13 mouse cellular contexts compared by ENCODE assay signal in the genomic region with DNA sequence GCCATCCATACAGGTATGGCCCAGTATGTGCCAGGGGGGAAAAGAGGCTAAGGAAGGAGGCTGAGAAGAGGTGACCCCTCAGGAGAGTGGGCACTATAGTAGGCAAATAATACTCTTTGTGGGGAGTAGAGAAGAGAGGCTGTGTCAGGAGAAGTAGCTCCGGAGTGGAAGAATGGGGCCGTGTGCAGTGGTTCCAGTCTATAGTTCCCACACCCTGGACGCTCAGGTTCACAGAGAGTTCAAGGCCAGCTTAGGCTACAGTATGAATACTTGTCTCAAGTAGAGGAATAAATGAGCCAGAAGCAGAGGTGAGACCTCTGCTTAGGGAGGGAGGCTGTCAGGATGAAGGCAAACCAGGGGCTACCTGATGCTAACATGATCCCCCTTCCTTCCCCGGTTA. TPM values are rescaled to one million over a fixed set of nuclear protein-coding genes. Genes with fewer than 3 reads are reported as not detected.
DNase-seq lines count a peak whose midpoint lies in the region; ATAC-seq and TF ChIP-seq lines count a peak whose summit lies in the region.
"Had no signal": no experiment of that assay in that cellular context is flagged by ENCODE, and none has a peak within 500 bp of the region (broad histone marks: within the 10 kb centered on the region; RNA-seq: fewer than 3 reads in every experiment).

No protein-coding gene starts in this region.

- no peak for TF ChIP-seq POLR2A in kidney, adult 2 months (IDR thresholded peaks at IDR 0.05; ENCODE audit: low read depth, low read length)

- peaks cover 9% of the 10 kb centered on the region; the same call in 1 of the 2 replicates for H3K4me1 ChIP-seq in kidney, adult 2 months (ENCODE audit: control insufficient read depth, insufficient read depth, low read length)
- H3K4me1 ChIP-seq in midbrain, embryonic 10.5 days, result peaks cover 56% of the 10 kb centered on the region
- H3K4me1 ChIP-seq in midbrain, embryonic 16.5 days (ENCODE audit: control insufficient read depth, insufficient read depth, low read length), result peaks cover 38% of the 10 kb centered on the region
- peaks cover 32% of the 10 kb centered on the region for H3K4me1 ChIP-seq in embryonic facial prominence, embryonic 13.5 days
- H3K4me1 ChIP-seq in midbrain, postnatal 0 days (ENCODE audit: insufficient read depth, low read length), result peaks cover 22% of the 10 kb centered on the region; the same call in 1 of the 2 replicates

- no peak for TF ChIP-seq CTCF in kidney, adult 2 months (conservative IDR thresholded peaks at IDR 0.05; ENCODE audit: insufficient read depth, insufficient read length, low read depth, low read length)
- TF ChIP-seq CTCF in midbrain, postnatal 0 days (IDR thresholded peaks at IDR 0.05), result no peak

- WGBS in kidney, adult 2 months, result 59% methylated on average over 4 of the region's 4 CpGs
- 63% methylated on average over 4 of the region's 4 CpGs for WGBS in midbrain, embryonic 10.5 days
- WGBS in midbrain, embryonic 16.5 days, result 61% methylated on average over 4 of the region's 4 CpGs
- 61% methylated on average over 4 of the region's 4 CpGs for WGBS in embryonic facial prominence, embryonic 13.5 days
- WGBS in midbrain, postnatal 0 days, result 72% methylated on average over 4 of the region's 4 CpGs

- H3K27ac ChIP-seq in kidney, adult 2 months (ENCODE audit: insufficient read depth, low read depth, low read length), result peak overlapping the region; percentile 61
- peak overlapping the region; percentile 99; the same call in 1 of the 2 replicates for H3K27ac ChIP-seq in midbrain, embryonic 10.5 days (replicated peaks)
- H3K27ac ChIP-seq in midbrain, embryonic 16.5 days (ENCODE audit: low read length), result no peak overlapping the region
- no peak overlapping the region for H3K27ac ChIP-seq in embryonic facial prominence, embryonic 13.5 days
- no peak overlapping the region for H3K27ac ChIP-seq in midbrain, postnatal 0 days (ENCODE audit: low read depth, low read length)

- H3K9me3 ChIP-seq in midbrain, embryonic 10.5 days (replicated peaks), result no peaks in the 10 kb centered on the region
- H3K9me3 ChIP-seq in midbrain, embryonic 16.5 days (replicated peaks; ENCODE audit: control insufficient read depth, low read length, poor library complexity, severe bottlenecking), result no peaks in the 10 kb centered on the region
- H3K9me3 ChIP-seq in embryonic facial prominence, embryonic 13.5 days, result no peaks in the 10 kb centered on the region
- no peaks in the 10 kb centered on the region for H3K9me3 ChIP-seq in midbrain, postnatal 0 days (ENCODE audit: low read length)
- H3K9me3 ChIP-seq: forebrain, embryonic 12.5 days had no signal

- DNase-seq in kidney, adult 2 months, result no peak
- DNase-seq in kidney, postnatal 4 days, result no peak
- DNase-seq in midbrain, embryonic 10.5 days (ENCODE audit: low spot score), result no peak
- no peak for DNase-seq in midbrain, postnatal 0 days (ENCODE audit: low spot score)
- no peak for DNase-seq in layer of hippocampus, postnatal 14 days (ENCODE audit: low spot score in 2 of 2)
- no peak for DNase-seq in gastrocnemius, postnatal 4 days (ENCODE audit: low spot score in 2 of 2)
- DNase-seq: cerebellum, adult 8-10 months; gastrocnemius, postnatal 10 days; liver, postnatal 0 days; thymus, adult 2 months had no signal

- ATAC-seq in midbrain, embryonic 16.5 days, result no peak
- no peak for ATAC-seq in embryonic facial prominence, embryonic 13.5 days (ENCODE audit: insufficient number of reproducible peaks, insufficient read depth, low FRiP score, low TSS enrichment, low read depth)
- no peak for ATAC-seq in midbrain, postnatal 0 days (ENCODE audit: low FRiP score)

- H3K4me3 ChIP-seq in kidney, adult 2 months (ENCODE audit: insufficient read depth, low read depth, low read length), result peak overlapping the region; percentile 73; the same call in 1 of the 2 replicates
- H3K4me3 ChIP-seq in midbrain, embryonic 10.5 days, result peak overlapping the region; percentile 89; the same call in 1 of the 2 replicates
- H3K4me3 ChIP-seq in midbrain, embryonic 16.5 days (ENCODE audit: low read depth, low read length), result no peak overlapping the region
- no peak overlapping the region for H3K4me3 ChIP-seq in embryonic facial prominence, embryonic 13.5 days
- no peak overlapping the region for H3K4me3 ChIP-seq in midbrain, postnatal 0 days (ENCODE audit: low read depth, low read length)

- no peak overlapping the region for H3K4me2 ChIP-seq in midbrain, embryonic 16.5 days (ENCODE audit: low read length)
- H3K4me2 ChIP-seq in embryonic facial prominence, embryonic 13.5 days, result 0 out of 2 replicates have a peak overlapping the region, but pooled peaks have one; percentile 84
- H3K4me2 ChIP-seq in midbrain, postnatal 0 days (ENCODE audit: low read depth, low read length, poor library complexity, severe bottlenecking), result peak overlapping the region; percentile 85; the same call in 1 of the 2 replicates

- no peaks in the 10 kb centered on the region for H3K27me3 ChIP-seq in kidney, adult 2 months (replicated peaks; ENCODE audit: control insufficient read depth, insufficient read depth, low read length)
- peaks cover 33% of the 10 kb centered on the region for H3K27me3 ChIP-seq in midbrain, embryonic 10.5 days (ENCODE audit: low read depth, poor library complexity, severe bottlenecking)
- no peaks in the 10 kb centered on the region for H3K27me3 ChIP-seq in midbrain, embryonic 16.5 days (ENCODE audit: control insufficient read depth, insufficient read depth, low read depth, low read length)
- H3K27me3 ChIP-seq in embryonic facial prominence, embryonic 13.5 days, result peaks cover 21% of the 10 kb centered on the region
- no peaks in the 10 kb centered on the region for H3K27me3 ChIP-seq in midbrain, postnatal 0 days (ENCODE audit: insufficient read depth, low read length)
- H3K27me3 ChIP-seq: forebrain, embryonic 12.5 days had no signal

- no peak overlapping the region for H3K9ac ChIP-seq in midbrain, embryonic 16.5 days (ENCODE audit: low read depth, low read length)
- H3K9ac ChIP-seq in embryonic facial prominence, embryonic 13.5 days, result no peak overlapping the region
- H3K9ac ChIP-seq in midbrain, postnatal 0 days (replicated peaks; ENCODE audit: low read length, poor library complexity, severe bottlenecking), result no peak overlapping the region

- no peaks in the 10 kb centered on the region for H3K36me3 ChIP-seq in kidney, adult 2 months (ENCODE audit: control insufficient read depth, insufficient read depth, low read length)
- H3K36me3 ChIP-seq in midbrain, embryonic 10.5 days, result peaks cover 39% of the 10 kb centered on the region
- peaks cover 14% of the 10 kb centered on the region for H3K36me3 ChIP-seq in midbrain, embryonic 16.5 days (ENCODE audit: control insufficient read depth, insufficient read depth, low read length)
- H3K36me3 ChIP-seq in embryonic facial prominence, embryonic 13.5 days, result peaks cover 15% of the 10 kb centered on the region
- H3K36me3 ChIP-seq in midbrain, postnatal 0 days (ENCODE audit: insufficient read depth, low read length), result peaks cover 17% of the 10 kb centered on the region

RNA-seq across cellular contexts. Expression of a gene that starts 0.4 kb away (rescaled TPM):
- 45.9 and 53.8 TPM in 2 replicates for polyA plus RNA-seq in kidney, adult 2 months (2012; rRNA removed)
- polyA plus RNA-seq in midbrain, embryonic 10.5 days (2016; fragmentation: Nextera tagmentation; extraction: Ambion mirVana), result 1.8 and 3.4 TPM in 2 replicates
- polyA plus RNA-seq in midbrain, embryonic 16.5 days (2015; fragmentation: Nextera tagmentation; extraction: Ambion mirVana), result 0.57 and 1.5 TPM in 2 replicates
- polyA plus RNA-seq in embryonic facial prominence, embryonic 13.5 days (2015; fragmentation: Nextera tagmentation; extraction: Ambion mirVana), result 1.5 and 1.6 TPM in 2 replicates
- total RNA-seq in midbrain, postnatal 0 days (2014; rRNA removed), result 2.8 and 3.8 TPM in 2 replicates
- polyA plus RNA-seq in midbrain, postnatal 0 days (2015; fragmentation: Nextera tagmentation; extraction: Ambion mirVana), result 0.52 and 1.5 TPM in 2 replicates
- total RNA-seq in layer of hippocampus, postnatal 14 days (2021), result 1 to 10 TPM; 1.2 to 1.3 TPM
- total RNA-seq in gastrocnemius, postnatal 4 days (2021), result 1 to 10 TPM in 1 of 2 experiments, under 1 TPM in 1; 0.57 to 1.5 TPM

RNA-seq across cellular contexts. Expression of a gene that starts 2.4 kb away (rescaled TPM):
- 257 and 283 TPM in 2 replicates for polyA plus RNA-seq in kidney, adult 2 months (2012; rRNA removed)
- 238 TPM in 2 replicates for polyA plus RNA-seq in midbrain, embryonic 10.5 days (2016; fragmentation: Nextera tagmentation; extraction: Ambion mirVana)
- polyA plus RNA-seq in midbrain, embryonic 16.5 days (2015; fragmentation: Nextera tagmentation; extraction: Ambion mirVana), result 145 and 150 TPM in 2 replicates
- 182 and 212 TPM in 2 replicates for polyA plus RNA-seq in embryonic facial prominence, embryonic 13.5 days (2015; fragmentation: Nextera tagmentation; extraction: Ambion mirVana)
- 101 and 108 TPM in 2 replicates for total RNA-seq in midbrain, postnatal 0 days (2014; rRNA removed)
- polyA plus RNA-seq in midbrain, postnatal 0 days (2015; fragmentation: Nextera tagmentation; extraction: Ambion mirVana), result 176 and 189 TPM in 2 replicates
- 10 to 100 TPM; 91.1 to 99.9 TPM for total RNA-seq in layer of hippocampus, postnatal 14 days (2021)
- 10 to 100 TPM; 80.7 to 95.1 TPM for total RNA-seq in gastrocnemius, postnatal 4 days (2021)

RNA-seq across cellular contexts. Expression of a gene that starts 14.3 kb away (rescaled TPM):
- 5.0 and 7.9 TPM in 2 replicates for polyA plus RNA-seq in kidney, adult 2 months (2012; rRNA removed)
- polyA plus RNA-seq in midbrain, embryonic 10.5 days (2016; fragmentation: Nextera tagmentation; extraction: Ambion mirVana), result 82.2 and 108 TPM in 2 replicates
- polyA plus RNA-seq in midbrain, embryonic 16.5 days (2015; fragmentation: Nextera tagmentation; extraction: Ambion mirVana), result 52.2 and 53.6 TPM in 2 replicates
- polyA plus RNA-seq in embryonic facial prominence, embryonic 13.5 days (2015; fragmentation: Nextera tagmentation; extraction: Ambion mirVana), result 42.0 and 48.1 TPM in 2 replicates
- total RNA-seq in midbrain, postnatal 0 days (2014; rRNA removed), result 38.5 and 42.9 TPM in 2 replicates
- 39.0 and 47.6 TPM in 2 replicates for polyA plus RNA-seq in midbrain, postnatal 0 days (2015; fragmentation: Nextera tagmentation; extraction: Ambion mirVana)
- 10 to 100 TPM; 32.1 to 40.1 TPM for total RNA-seq in layer of hippocampus, postnatal 14 days (2021)
- 100 to 1,000 TPM; 142 to 158 TPM for total RNA-seq in gastrocnemius, postnatal 4 days (2021)

RNA-seq across cellular contexts. Expression of a gene that starts 16.5 kb away (rescaled TPM):
- 142 and 173 TPM in 2 replicates for polyA plus RNA-seq in kidney, adult 2 months (2012; rRNA removed)
- 268 and 282 TPM in 2 replicates for polyA plus RNA-seq in midbrain, embryonic 10.5 days (2016; fragmentation: Nextera tagmentation; extraction: Ambion mirVana)
- polyA plus RNA-seq in midbrain, embryonic 16.5 days (2015; fragmentation: Nextera tagmentation; extraction: Ambion mirVana), result 195 TPM in 2 replicates
- 300 and 361 TPM in 2 replicates for polyA plus RNA-seq in embryonic facial prominence, embryonic 13.5 days (2015; fragmentation: Nextera tagmentation; extraction: Ambion mirVana)
- total RNA-seq in midbrain, postnatal 0 days (2014; rRNA removed), result 74.7 and 93.9 TPM in 2 replicates
- polyA plus RNA-seq in midbrain, postnatal 0 days (2015; fragmentation: Nextera tagmentation; extraction: Ambion mirVana), result 219 TPM in 2 replicates
- total RNA-seq in layer of hippocampus, postnatal 14 days (2021), result 10 to 100 TPM; 77.3 to 90.2 TPM
- total RNA-seq in gastrocnemius, postnatal 4 days (2021), result 100 to 1,000 TPM in 1 of 2 experiments, 10 to 100 TPM in 1; 99.9 to 117 TPM

RNA-seq across cellular contexts. Expression of a gene that starts 16.8 kb away (rescaled TPM):
- 9.1 and 10.5 TPM in 2 replicates for polyA plus RNA-seq in kidney, adult 2 months (2012; rRNA removed)
- polyA plus RNA-seq in midbrain, embryonic 10.5 days (2016; fragmentation: Nextera tagmentation; extraction: Ambion mirVana), result 5.7 and 11.5 TPM in 2 replicates
- polyA plus RNA-seq in midbrain, embryonic 16.5 days (2015; fragmentation: Nextera tagmentation; extraction: Ambion mirVana), result 90.3 and 91.2 TPM in 2 replicates
- polyA plus RNA-seq in embryonic facial prominence, embryonic 13.5 days (2015; fragmentation: Nextera tagmentation; extraction: Ambion mirVana), result 7.0 and 9.7 TPM in 2 replicates
- total RNA-seq in midbrain, postnatal 0 days (2014; rRNA removed), result 112 and 124 TPM in 2 replicates
- polyA plus RNA-seq in midbrain, postnatal 0 days (2015; fragmentation: Nextera tagmentation; extraction: Ambion mirVana), result 69.1 TPM in 2 replicates
- 10 to 100 TPM; 97.0 to 99.4 TPM for total RNA-seq in layer of hippocampus, postnatal 14 days (2021)
- total RNA-seq in gastrocnemius, postnatal 4 days (2021), result under 1 TPM; 0.73 to 0.83 TPM

Comparison
In these comparisons a context has a peak if more than half of its experiments do, and no peak if none do; other contexts are left out.
1. H3K27ac ChIP-seq: peak in kidney, adult 2 months (single experiment) and midbrain, embryonic 10.5 days (single experiment); none in midbrain, embryonic 16.5 days (single experiment), embryonic facial prominence, embryonic 13.5 days (single experiment) and midbrain, postnatal 0 days (single experiment).
2. H3K4me3 ChIP-seq: peak in kidney, adult 2 months (single experiment) and midbrain, embryonic 10.5 days (single experiment); none in midbrain, embryonic 16.5 days (single experiment), embryonic facial prominence, embryonic 13.5 days (single experiment) and midbrain, postnatal 0 days (single experiment).
3. RNA of a gene that starts 0.4 kb away (polyA plus RNA-seq): 45.9 to 53.8 TPM in kidney, adult 2 months; 1.8 to 3.4 TPM in midbrain, embryonic 10.5 days, 1.5 to 1.6 TPM in embryonic facial prominence, embryonic 13.5 days, 0.57 to 1.5 TPM in midbrain, embryonic 16.5 days and 0.52 to 1.5 TPM in midbrain, postnatal 0 days; every median in the first group is over 10 times any median in the second.